Mouse (Mus musculus) adrenal gland, postnatal 10 days (tissue): ENCODE data around the gene Bach2. TPM values are rescaled to one million over a fixed set of nuclear protein-coding genes. Genes with fewer than 3 reads are reported as not detected.

Source experiments
- DNase-seq: peaks from one replicate; pipeline ENCODE4 v3.0.0; 2021; ENCODE audit warnings: mixed read lengths
- total RNA-seq, 2 experiments: library from RNA; stranded (reverse); gene quantifications; 2 replicates each; pipeline ENCODE4 v1.2.3; 2021

Gene Bach2
- total RNA-seq, 2 experiments from 2014 or later, result 9.4 to 16.0 TPM

GRCm38 (mm10) chr4:32297071-32297671 is 58.6 kb downstream of the Bach2 start:
- DNase-seq, result no peak

DNA sequence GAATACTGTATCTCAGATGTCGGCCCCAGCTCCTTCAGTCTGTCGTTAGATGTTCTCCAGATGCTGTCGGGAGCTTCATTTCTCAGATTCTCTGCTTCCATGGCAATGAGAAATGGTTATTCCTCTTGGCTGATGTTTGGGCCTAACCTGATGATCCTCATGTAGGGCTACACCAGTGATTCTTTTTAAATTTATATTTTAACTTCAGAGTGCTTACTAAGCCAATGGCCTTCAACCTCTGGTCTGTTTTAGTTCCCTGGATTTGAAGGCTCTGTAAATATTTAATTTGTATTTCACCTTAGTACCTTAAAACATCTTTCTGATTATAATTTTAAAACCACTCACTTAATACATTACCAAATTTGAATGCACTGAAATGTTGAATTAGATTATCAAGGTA is 60.6 kb downstream of the Bach2 start:
- DNase-seq, result no peak

DNA sequence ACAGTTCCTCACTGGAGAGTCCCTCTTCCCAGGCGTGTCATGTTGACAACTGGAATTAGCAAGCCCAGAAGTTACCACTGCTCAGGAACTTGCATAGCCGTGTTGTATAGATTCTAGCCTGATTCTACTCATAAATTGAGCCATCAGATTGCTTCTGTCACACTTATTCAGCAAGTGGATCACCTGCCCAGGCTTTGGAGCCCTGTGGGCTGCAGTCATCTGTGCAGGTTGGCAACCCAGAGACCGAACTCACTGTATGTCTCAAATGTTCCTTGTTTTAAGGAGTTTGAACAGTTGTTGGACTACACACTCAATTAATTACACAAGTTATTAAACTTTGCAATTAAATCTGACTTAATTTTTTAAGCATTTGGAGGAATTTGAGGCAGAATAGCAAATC is 61.4 kb downstream of the Bach2 start:
- no peak for DNase-seq

DNA sequence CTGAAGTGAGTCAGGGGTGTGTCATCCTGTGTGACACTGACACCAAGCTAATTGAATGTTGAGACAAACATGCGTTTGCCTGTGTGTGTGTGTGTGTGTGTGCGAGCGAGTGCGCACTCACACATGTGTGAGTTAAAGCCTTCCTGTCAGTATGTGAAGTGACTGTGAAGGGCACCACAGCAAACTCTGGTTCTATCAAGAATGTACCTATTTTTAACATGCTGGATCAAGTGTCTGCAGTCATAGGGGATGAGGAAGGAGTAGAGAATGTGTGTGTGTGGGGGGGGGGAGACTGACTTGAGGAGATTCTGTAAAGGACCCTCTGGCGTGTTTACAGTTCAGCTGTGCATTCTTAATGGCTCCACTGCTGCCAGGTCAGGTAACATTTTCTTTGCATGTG is 64.1 kb downstream of the Bach2 start:
- DNase-seq, result no peak

GRCm38 (mm10) chr4:32303076-32303475 is 64.5 kb downstream of the Bach2 start:
- no peak for DNase-seq

DNA sequence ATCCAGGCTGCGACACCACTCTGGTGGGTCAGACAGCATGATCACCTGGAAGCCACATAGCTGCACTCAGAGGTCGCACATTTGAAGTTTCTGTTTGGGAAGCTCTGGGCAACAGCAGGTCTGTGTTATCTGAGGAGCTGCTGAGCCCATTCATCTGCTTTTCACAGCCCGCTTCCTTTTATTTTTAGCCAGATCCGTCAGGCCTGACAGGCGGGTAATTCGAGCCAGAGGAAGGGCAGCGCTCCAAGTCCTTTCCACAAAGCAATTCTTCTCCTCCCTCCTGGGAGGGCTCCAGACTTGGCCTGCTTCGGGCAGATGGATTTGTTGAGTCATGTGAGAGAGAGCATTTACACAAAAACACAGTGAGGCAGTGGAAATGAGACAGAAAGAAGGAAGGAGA is 65.1 kb downstream of the Bach2 start:
- DNase-seq, result peak; percentile 91

DNA sequence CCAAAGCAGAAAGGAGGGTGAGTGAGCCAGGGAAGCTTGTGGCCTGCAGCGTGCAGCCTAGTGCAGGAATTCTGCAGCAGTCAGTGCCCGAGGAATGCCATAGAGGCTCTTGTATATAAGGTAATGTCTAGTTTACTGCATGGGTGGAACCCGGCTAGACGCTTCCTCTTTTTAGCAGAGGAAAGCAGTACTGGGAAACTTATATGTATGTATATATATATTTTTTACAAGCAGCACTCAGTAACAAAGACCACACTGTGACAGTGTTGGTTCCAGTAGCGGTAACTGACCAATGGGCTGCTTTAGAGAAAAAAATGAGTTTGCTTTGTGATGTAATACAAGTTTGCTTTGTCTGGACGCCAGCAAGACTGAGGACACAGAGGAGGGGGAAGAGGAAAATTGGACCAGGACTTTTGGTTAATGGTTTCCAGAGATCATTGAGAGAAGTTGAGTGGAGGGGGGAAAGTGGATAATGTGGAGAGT is 65.7 kb downstream of the Bach2 start:
- DNase-seq, result no peak

GRCm38 (mm10) chr4:32305036-32305615 is 66.5 kb downstream of the Bach2 start:
- DNase-seq, result no peak

DNA sequence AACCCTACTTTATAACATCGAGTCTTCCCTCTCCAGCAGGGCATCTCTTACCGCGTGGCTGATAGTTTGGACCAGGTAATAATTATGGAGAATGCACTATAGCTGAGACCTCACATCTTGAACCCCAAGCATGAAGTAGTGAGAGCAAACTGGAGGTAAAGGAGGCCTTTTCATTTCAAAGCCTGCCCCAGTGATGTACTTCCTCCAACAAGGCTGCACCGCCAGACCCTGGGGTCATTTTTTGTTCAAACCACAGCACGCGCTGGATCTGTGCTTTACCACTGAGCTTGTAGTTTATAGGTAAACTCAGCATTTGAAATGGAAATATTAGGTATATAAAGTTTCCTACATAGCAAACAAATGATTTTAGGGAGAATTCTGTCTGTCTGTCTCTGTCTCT is 67.1 kb downstream of the Bach2 start:
- no peak for DNase-seq

DNA sequence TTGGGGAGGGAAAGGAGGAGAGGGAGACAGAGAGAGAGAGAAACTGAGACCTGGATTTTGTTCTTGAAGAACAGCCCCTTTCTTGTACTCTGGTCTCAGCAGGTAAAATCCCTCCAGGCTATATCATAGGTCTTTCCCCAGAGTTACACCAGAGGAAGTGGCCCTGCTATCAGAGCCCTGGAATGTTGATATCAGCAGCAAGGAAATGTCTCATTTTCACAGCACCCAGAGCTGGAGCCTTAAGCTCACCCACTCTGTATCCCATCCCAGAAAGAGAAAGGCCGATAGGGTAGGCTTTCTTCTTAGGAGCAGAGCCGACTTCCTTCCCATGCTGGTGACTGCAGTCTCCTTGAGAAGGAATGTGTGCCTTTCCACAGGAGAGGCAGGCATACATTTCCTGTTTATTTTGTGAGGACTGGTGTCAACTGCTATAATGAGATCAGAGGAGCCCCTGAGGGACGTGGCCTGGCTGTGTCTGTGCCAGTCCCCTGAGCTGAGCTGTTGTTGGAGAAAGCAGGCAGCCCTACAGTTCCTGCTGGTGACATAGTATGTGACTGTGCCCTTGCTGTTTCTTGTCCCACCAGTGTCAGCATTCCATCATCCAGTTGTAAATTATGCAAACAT is 67.7 kb downstream of the Bach2 start:
- peak; percentile 40 for DNase-seq

- no peak for DNase-seq
These were observed 68.6 kb downstream of the Bach2 start for GRCm38 (mm10) chr4:32307215-32307614.

DNA sequence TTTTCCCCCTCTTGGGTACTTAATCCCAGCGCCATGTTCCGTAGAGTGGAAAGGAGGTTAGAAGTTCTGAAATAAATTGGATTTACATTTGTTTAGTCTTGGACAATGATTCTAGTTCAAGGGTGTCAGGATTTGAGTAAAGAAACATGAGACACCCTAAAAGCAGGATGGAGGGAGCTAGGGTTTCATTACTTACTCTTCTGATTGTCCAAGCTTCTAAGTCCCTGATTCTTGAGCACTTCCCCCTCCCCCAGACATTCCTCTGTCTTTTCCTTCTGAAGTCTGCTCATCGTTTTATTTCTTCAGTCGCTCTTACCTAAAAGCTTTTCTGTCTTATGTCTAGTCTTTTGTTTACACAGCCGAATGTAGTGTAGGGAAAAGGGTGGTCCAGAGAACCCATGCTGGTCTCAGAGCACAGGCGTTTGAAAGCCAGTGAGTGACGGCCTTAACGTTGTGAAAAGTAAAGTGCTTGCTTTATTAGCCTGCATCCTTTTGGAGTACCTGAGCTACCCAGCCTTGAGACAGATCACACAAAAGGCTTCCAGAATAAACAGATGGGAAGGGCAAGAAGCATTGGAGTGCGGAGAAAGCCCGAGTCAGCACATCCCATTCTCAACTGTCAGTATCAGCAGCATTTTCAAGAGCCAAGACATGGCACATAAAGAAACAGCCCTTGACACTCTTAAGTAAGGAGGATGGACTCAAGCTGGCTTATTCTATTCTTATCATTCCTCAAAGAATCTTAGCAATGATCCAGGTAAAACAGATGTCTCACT is 73.8 kb downstream of the Bach2 start:
- DNase-seq, result no peak

GRCm38 (mm10) chr4:32314919-32315318 is 76.3 kb downstream of the Bach2 start:
- no peak for DNase-seq

GRCm38 (mm10) chr4:32318608-32319007 is 80.0 kb downstream of the Bach2 start:
- DNase-seq, result no peak

DNA sequence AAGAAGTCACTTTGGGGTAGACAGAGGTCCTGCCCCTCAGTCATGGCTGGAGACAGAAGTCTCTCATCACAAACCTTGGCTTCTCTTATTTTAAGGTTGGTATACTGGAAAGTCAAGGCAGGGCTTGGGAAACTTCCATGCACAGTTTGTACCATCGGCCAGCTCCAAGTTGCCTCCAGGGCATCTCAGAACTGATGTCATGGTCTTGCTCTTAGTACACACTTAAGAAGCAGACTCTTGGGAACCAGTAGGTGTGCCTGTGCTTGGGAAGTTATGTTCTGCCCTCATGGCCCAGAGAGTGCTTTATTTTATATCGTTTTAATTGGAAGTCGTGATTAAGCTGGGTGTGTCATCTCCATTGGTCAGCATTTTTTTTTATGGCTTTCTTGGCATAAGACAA is 80.7 kb downstream of the Bach2 start:
- no peak for DNase-seq

DNA sequence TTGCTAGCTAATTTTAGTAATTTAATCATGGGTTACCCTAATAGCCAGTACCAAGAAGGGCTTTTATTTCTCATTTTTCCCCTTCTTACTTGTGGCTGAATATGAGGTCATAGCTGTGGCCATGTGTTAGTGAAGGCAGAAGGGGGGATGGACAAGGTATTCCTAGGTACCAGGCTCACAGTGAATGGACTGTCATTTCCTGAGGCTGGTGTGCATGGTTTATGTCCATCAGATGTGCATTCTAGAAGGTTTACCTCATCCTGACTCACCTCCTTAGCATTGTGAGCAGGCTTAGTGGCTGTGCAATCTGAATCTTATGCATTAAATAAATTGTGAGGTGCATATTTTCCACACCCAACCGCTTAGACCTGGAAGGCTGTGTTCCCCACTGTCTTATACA is 81.4 kb downstream of the Bach2 start:
- no peak for DNase-seq

DNA sequence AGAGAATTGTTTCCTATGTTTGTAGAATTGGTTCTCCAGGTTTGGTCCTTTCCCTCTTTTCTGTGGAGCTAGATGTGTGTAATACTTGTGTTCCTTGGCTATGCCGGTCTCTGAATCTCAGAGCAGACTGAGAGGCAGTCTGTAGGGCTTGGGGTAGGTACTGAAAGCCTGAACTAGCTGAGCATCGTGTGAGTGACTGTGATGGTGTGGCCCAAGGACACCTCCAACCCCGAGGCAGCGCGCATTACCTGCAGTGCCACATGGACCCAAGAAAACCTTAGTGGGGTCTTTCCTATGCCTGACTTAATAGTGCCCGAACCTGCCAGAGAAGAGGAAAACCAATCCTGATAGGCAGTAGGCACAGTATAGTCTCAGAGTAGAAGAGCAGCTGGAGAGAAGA is 85.5 kb downstream of the Bach2 start:
- no peak for DNase-seq

- DNase-seq, result no peak
These were observed 86.4 kb downstream of the Bach2 start for GRCm38 (mm10) chr4:32324967-32325366.

GRCm38 (mm10) chr4:32325596-32325995 is 87.0 kb downstream of the Bach2 start:
- no peak for DNase-seq

- DNase-seq, result no peak
These were observed 87.7 kb downstream of the Bach2 start for GRCm38 (mm10) chr4:32326279-32326678.

DNA sequence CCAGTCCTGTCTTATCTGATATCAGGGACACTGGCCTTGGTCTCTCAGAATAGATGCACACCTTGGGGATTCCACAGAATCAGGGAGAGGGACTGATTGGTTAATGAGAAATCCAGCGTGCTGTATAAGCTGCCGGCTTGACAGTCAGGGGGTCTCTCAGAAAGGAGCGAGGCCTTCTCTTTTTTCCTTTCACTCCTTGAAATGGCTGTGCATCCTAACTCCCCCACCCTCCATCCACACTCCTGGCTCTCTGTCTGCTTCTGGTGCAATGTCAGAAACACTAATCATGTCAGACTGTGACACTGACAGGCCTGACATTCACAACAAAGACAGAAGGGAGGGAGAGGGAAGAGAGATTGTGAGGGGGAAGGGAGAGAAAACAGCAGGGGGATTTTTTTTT is 88.3 kb downstream of the Bach2 start:
- DNase-seq, result no peak

DNA sequence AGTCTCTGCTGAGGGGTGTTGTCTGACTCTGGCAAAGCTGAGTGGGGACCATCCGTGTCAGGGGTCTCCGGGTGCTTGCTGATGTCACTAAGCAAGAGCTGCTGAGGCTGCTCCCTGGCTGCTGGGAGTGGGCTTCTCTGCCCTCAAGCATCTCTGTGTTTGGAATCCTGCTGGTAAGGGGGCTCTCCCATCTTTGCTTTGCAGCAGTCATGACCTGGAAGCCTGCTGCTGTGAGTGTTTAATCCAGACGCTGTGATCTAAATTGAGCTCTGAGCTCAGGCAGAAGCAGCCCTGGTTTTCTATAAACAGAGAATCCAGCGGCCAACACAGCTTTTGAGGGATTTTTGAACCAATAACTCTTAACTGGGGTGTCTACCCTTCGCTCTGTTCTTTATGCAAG is 89.0 kb downstream of the Bach2 start:
- no peak for DNase-seq

- no peak for DNase-seq
These were observed 90.0 kb downstream of the Bach2 start for GRCm38 (mm10) chr4:32328561-32328960.
